Mouse (Mus musculus) NIH3T3 (cell line): ENCODE results near the gene Gm2897.
"Not testable (repeated sequence)": the region's sequence is repeated elsewhere in the genome, so short reads cannot be mapped to it uniquely, and the experiment has no call there.

ENCODE experiments used
- DNase-seq: peaks from one replicate; pipeline ENCODE4 v3.0.0-alpha.2; 2012; ENCODE audit warnings: low read depth

Gene Gm2897

GRCm38 (mm10) chr14:3048727-3049512 is at the start of gene Gm2897:
Gene Gm2897 (plus strand): TSS chr14:3049285.
- not testable (repeated sequence) for DNase-seq

GRCm38 (mm10) chr14:3029702-3030101 is 19.4 kb upstream of the Gm2897 start, which contains the start of gene Gm2888:
Gene Gm2888 (plus strand): TSS chr14:3030002.
- not testable (repeated sequence) for DNase-seq

- not testable (repeated sequence) for DNase-seq
Measured at GRCm38 (mm10) chr14:3049513-3049800, 372 bp downstream of the Gm2897 start.

- not testable (repeated sequence) for DNase-seq
Measured at GRCm38 (mm10) chr14:3050087-3050486, 1.0 kb downstream of the Gm2897 start.

GRCm38 (mm10) chr14:3116051-3116450 is 67.0 kb downstream of the Gm2897 start:
- DNase-seq: not testable (repeated sequence)
